Mouse (Mus musculus) liver, postnatal 0 days (tissue): ENCODE results near the gene Smad1. TPM values are rescaled to one million over a fixed set of nuclear protein-coding genes. Genes with fewer than 3 reads are reported as not detected.

Experiments used
- ATAC-seq: fragments of 200-750 bp; cut with Nextera tagmentation; 2 replicates; pipeline ENCODE4 v1.8.0; 2017; ENCODE audit warnings: mild to moderate bottlenecking, moderate library complexity
- DNase-seq: peaks from one replicate; pipeline ENCODE4 v3.0.0-alpha.2; 2016
- H3K27ac ChIP-seq: fragments of 300-500 bp; sonication (generic); 2 replicates; pipeline ENCODE4 v1.5.1; 2014; ENCODE audit warnings: antibody characterized with exemption, moderate library complexity, mild to moderate bottlenecking, low read depth
- H3K27me3 ChIP-seq: fragments of 300-500 bp; sonication (generic); 2 replicates; pipeline ENCODE4 v1.6.1; 2014; ENCODE audit warnings: low read length, control low read depth, mixed read lengths; ENCODE audit not compliant: insufficient read depth
- H3K36me3 ChIP-seq: fragments of 300-500 bp; sonication (generic); replicated peaks from 2 replicates; pipeline ENCODE4 v1.6.1; 2014; ENCODE audit warnings: mild to moderate bottlenecking, control low read depth, low read length, moderate library complexity, mixed read lengths; ENCODE audit not compliant: insufficient read depth
- H3K4me1 ChIP-seq: fragments of 300-500 bp; sonication (generic); 2 replicates; pipeline ENCODE4 v1.6.1; 2014; ENCODE audit warnings: antibody characterized with exemption, mild to moderate bottlenecking, control low read depth; ENCODE audit not compliant: insufficient read depth
- H3K4me2 ChIP-seq: fragments of 300-500 bp; sonication (generic); 2 replicates; pipeline ENCODE4 v1.6.1; 2014; ENCODE audit warnings: low read depth, mild to moderate bottlenecking, low read length, moderate library complexity, mixed read lengths
- H3K4me3 ChIP-seq: fragments of 300-500 bp; sonication (generic); 2 replicates; pipeline ENCODE4 v1.5.1; 2014; ENCODE audit warnings: low read depth, low read length
- H3K9ac ChIP-seq: fragments of 300-500 bp; sonication (generic); replicated peaks from 2 replicates; pipeline ENCODE4 v1.6.1; 2014; ENCODE audit warnings: mild to moderate bottlenecking, moderate library complexity
- H3K9me3 ChIP-seq: fragments of 300-500 bp; sonication (generic); 2 replicates; pipeline ENCODE4 v1.6.1; 2016; ENCODE audit warnings: mild to moderate bottlenecking, control low read depth, low read length, mixed read lengths
- CTCF ChIP-seq: sonication (generic); IDR thresholded peaks from 2 replicates; pipeline ENCODE4 v1.5.1; 2016; ENCODE audit warnings: antibody characterized with exemption, low read depth
- EP300 ChIP-seq: IDR thresholded peaks from 2 replicates; pipeline ENCODE4 v1.6.1; 2016; ENCODE audit warnings: antibody characterized with exemption, low read depth, mild to moderate bottlenecking
- WGBS: fragments of 180-500 bp; shearing (Covaris S2); extraction: QIAGEN DNeasy Blood & Tissue Kit; methylation state at CpG from one replicate; pipeline ENCODE4 v1.1.7; 2014; ENCODE audit not compliant: insufficient replicate concordance; 5-methylcytosine and 5-hydroxymethylcytosine counted together
- polyA plus RNA-seq: library from polyadenylated mRNA; unstranded; fragments of >200 nt; fragmentation: Nextera tagmentation; extraction: Ambion mirVana; gene quantifications from 2 replicates; pipeline ENCODE4 v1.2.1, GENCODE M21; 2015

Smad1 gene
- polyA plus RNA-seq, 1 experiment from 2014 or later: 8.0 TPM

DNA sequence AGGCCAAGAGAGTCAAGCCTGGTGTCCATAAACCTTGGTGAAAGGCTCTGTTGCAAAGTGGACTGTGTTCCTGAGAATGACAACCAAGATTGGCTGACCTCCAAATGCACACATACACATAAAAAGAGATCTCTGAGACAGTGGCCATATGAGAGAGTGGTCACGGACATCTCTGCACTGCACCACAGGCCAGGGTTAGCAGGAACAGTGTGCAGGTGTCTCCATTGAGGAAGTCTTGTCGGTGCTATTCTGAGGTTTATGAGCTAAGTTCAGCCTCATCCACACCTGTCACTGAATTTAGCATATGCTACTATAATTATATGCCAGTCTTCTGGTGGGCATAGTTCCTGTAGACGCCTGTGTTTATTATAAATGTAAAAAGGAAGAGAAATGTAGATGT is 33.6 kb downstream of the Smad1 start:
- peaks cover 45% of the 10 kb centered on the region for H3K4me1 ChIP-seq
- TF ChIP-seq EP300 (no peak), CTCF (no peak)
- no peak overlapping the region for H3K4me2 ChIP-seq
- H3K27me3 ChIP-seq: no peaks in the 10 kb centered on the region
- 0 out of 2 replicates have a peak, but pooled peaks cover 5% of the 10 kb centered on the region for H3K36me3 ChIP-seq
- DNase-seq: no peak
- H3K27ac ChIP-seq: no peak overlapping the region
- no peak for ATAC-seq
- no peak overlapping the region for H3K9ac ChIP-seq
- H3K4me3 ChIP-seq: no peak overlapping the region
- no peaks in the 10 kb centered on the region for H3K9me3 ChIP-seq
- WGBS: 75% methylated on average over 3 of the region's 3 CpGs

DNA sequence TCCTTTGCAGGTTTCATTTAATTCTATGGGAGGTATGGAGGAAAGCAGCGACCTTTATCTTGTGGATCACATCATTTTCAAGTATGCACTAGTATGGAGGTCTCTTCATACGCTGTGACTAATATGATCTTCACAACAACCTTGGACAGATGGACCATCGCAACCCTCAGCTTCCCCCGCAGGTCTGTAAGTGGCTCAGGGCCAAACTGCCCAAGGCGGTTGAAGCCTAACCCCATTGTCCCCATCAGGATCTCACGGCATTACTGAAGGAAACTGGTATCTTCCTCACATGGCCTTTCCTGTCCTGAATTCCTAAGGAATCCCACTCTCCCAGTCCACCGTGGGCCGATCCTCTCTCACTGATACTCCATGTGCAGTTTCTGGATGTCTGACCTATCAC is 34.5 kb downstream of the Smad1 start:
- H3K27ac ChIP-seq: no peak overlapping the region
- no peak overlapping the region for H3K9ac ChIP-seq
- H3K36me3 ChIP-seq: no peaks in the 10 kb centered on the region
- no peak overlapping the region for H3K4me3 ChIP-seq
- no peaks in the 10 kb centered on the region for H3K27me3 ChIP-seq
- DNase-seq: no peak
- 85% methylated on average over 8 of the region's 8 CpGs for WGBS
- TF ChIP-seq CTCF: no peak
- TF ChIP-seq EP300: no peak
- no peak overlapping the region for H3K4me2 ChIP-seq
- peaks cover 43% of the 10 kb centered on the region for H3K4me1 ChIP-seq
- no peak for ATAC-seq
- H3K9me3 ChIP-seq: no peaks in the 10 kb centered on the region

DNA sequence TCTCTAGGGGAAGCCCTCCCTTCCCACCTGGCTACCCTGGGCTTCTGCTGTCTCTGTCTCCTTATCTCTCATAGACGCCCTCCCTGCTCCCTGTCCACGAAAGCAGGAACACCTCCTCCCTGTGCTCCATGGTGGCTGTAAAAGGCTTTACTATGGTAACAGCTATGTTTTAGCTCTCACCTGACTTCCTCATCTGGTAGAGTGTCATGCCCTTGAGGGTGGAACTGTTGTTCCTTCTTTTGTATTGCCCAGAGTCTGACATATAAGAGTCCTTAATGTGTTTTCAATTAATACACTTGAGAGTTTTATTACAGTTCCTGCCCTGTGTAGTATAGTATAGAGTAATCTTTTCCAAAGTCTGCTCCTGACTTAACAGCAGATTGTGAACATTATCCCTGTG is 36.9 kb downstream of the Smad1 start:
- TF ChIP-seq EP300: no peak
- no peak for TF ChIP-seq CTCF
- Histone ChIP-seq H3K9ac (no peak overlapping the region), H3K27ac (no peak overlapping the region), H3K9me3 (no peaks in the 10 kb centered on the region), H3K27me3 (no peaks in the 10 kb centered on the region), H3K4me3 (no peak overlapping the region), H3K36me3 (0 out of 2 replicates have a peak, but pooled peaks cover 2% of the 10 kb centered on the region), H3K4me1 (peaks cover 27% of the 10 kb centered on the region), H3K4me2 (no peak overlapping the region)
- no peak for ATAC-seq
- WGBS: 18% methylated on average over 2 of the region's 2 CpGs
- no peak for DNase-seq

DNA sequence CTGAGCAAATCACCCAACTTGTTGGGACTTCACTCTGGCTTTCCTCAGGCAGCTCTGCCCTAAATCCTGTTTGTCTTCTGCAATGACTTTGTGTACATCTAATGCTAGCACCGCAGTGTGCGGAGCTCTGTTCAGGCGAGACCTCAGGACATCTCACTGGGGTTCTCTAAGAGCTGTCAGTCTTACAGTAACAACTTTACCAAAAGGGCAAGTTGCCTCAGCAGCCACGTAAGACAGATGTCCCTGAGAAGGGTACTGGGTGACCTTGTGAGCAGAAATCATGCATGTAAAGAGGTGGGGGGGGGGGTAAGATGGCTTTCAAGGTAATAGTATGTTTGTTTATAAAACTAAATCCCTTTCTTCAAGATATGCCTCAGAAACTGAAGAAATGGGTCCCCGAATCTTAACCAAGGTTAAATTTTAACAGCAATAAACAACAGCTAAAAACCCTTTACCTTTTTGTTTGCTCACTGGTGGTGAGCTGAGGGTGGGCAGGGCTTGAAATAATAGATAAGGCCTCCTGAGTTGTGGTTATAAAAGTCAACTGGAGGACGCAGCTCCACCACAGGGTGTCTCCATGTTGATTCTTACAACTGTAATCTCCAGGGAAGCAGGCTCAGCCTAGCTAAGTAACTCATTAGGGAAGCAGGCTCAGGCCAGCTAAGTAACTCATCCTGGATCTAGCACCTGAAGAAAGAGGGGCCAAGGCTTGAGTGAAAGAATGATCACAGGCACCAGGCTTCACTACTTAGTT is 38.4 kb downstream of the Smad1 start:
- ATAC-seq (peak; percentile 57), DNase-seq (no peak)
- TF ChIP-seq CTCF (no peak), EP300 (no peak)
- Histone ChIP-seq H3K4me3 (no peak overlapping the region), H3K9me3 (no peaks in the 10 kb centered on the region), H3K27me3 (no peaks in the 10 kb centered on the region), H3K27ac (peak overlapping the region; percentile 57; the same call in 1 of the 2 replicates), H3K4me2 (no peak overlapping the region), H3K36me3 (peaks cover 3% of the 10 kb centered on the region; the same call in 1 of the 2 replicates), H3K4me1 (peaks cover 24% of the 10 kb centered on the region), H3K9ac (no peak overlapping the region)
- 51% methylated on average over 6 of the region's 6 CpGs for WGBS

DNA sequence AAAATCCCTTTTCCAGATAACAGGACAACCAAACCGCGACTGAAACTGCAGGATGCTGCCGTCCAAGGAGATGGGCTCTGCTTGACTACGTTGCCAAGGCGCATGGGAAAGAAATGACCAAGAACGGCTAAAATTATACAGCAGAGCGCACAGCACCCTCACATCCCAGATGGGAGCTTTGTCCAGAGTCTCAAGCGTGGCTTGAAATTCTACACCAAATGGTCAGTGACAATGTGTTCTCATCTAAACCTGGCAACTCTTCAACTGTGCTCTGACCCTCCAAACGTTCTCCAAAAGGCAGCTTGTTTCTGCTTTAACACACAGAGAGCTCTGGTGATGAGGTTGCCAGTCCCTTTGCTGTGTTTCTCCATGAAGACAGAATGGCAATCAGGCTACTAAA is 39.0 kb downstream of the Smad1 start:
- WGBS: 77% methylated on average over 9 of the region's 9 CpGs
- peaks cover 20% of the 10 kb centered on the region for H3K4me1 ChIP-seq

DNA sequence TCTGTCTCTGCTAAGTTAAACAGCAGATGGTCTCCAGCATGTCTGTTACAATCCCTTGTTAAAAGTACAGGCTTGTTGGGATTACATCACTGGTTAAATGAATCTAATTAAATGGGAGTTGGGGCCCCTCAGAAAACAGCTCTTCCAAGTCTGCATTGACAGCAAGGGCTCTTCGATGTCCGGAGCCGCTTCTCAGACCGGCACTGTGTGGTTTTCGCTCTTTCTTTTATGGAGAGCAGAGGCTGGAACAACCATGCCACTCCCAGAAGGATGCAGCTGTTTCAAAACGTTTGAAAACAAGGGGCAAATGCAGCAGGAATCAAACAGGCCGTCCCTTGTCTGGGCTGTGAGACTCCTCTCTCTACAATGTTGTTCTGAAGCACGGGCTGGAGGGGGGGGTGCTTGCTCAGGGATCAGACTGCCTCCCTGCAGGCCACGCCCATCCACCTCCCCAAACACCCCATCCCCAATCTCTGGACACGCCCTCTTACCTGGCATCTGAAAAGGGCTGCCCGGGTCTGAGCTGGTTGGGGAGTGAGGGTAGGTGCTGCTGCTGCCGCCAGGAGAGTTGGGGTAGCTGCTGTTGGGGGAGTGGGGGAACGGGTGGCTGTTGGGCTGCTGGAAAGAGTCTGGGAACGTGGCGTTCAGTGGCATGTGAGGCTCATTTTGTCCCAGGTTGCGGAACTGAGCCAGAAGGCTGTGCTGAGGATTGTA is 43.4 kb downstream of the Smad1 start:
- H3K27me3 ChIP-seq: no peaks in the 10 kb centered on the region
- TF ChIP-seq EP300 (no peak), CTCF (no peak)
- H3K4me1 ChIP-seq: peaks cover 4% of the 10 kb centered on the region; the same call in 1 of the 2 replicates
- no peak for ATAC-seq
- H3K27ac ChIP-seq: no peak overlapping the region
- WGBS: 74% methylated on average over 16 of the region's 16 CpGs
- H3K9me3 ChIP-seq: no peaks in the 10 kb centered on the region
- H3K36me3 ChIP-seq: peaks cover 18% of the 10 kb centered on the region
- DNase-seq: no peak
- no peak overlapping the region for H3K9ac ChIP-seq
- H3K4me2 ChIP-seq: no peak overlapping the region
- H3K4me3 ChIP-seq: no peak overlapping the region

More for the DNA sequence above, 39.0 kb downstream of the Smad1 start:
- TF ChIP-seq CTCF: no peak
- no peak for TF ChIP-seq EP300
- Histone ChIP-seq H3K4me3 (no peak overlapping the region), H3K4me2 (no peak overlapping the region), H3K36me3 (peaks cover 7% of the 10 kb centered on the region; the same call in 1 of the 2 replicates), H3K27ac (0 out of 2 replicates have a peak overlapping the region, but pooled peaks have one; percentile 57), H3K9ac (no peak overlapping the region), H3K27me3 (no peaks in the 10 kb centered on the region), H3K9me3 (no peaks in the 10 kb centered on the region)
- DNase-seq (no peak), ATAC-seq (no peak)
